Mouse (Mus musculus) monocyte, adult 59 days (primary cell): ENCODE data around the gene Gm39653. TPM values are rescaled to one million over a fixed set of nuclear protein-coding genes. Genes with fewer than 3 reads are reported as not detected.

Experiments
- total RNA-seq, 2 experiments: library from RNA; stranded (reverse); gene quantifications; one replicate each; pipeline ENCODE4 v1.2.4; 2023

Gene Gm39653
- total RNA-seq = not detected

DNA sequence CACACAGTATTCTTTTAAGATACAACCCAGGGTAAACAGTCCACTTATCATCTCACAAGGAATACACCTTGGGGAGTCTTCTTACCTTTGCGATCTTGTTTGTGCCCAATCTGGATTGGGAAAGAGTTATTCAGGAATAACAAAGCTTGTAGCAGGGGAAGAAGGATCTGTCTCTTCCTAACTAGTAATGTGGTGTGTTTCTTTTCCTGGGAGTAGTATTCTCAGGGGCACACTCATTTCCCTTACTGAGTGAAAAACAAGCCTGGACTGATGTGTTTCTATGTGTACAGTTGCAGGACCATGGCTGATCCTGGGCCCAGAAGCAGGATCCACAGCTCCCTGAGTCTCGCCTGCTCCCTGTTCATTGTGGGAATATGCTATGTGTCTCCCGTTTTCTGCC, at the start of gene Gm39653:
Gene Gm39653, plus strand, starts transcription at position 301 of the 400 bp plus-strand sequence.

Other genes with a start within 250 kb of the Gm39653 start
- gene Adam23, start 170.1 kb upstream of the Gm39653 start, total RNA-seq = 10 to 100 TPM; 13.6 to 18.7 TPM
- not detected for gene Dytn, start 71.0 kb downstream of the Gm39653 start, total RNA-seq
- not detected for gene Mdh1b, start 114.3 kb downstream of the Gm39653 start, total RNA-seq
- 10 to 100 TPM; 16.9 to 17.0 TPM for gene Fastkd2, start 114.6 kb downstream of the Gm39653 start, total RNA-seq
- gene 4933402D24Rik, start 153.3 kb downstream of the Gm39653 start, total RNA-seq = not detected